Mouse (Mus musculus) urinary bladder, postnatal 14 days (tissue): ENCODE data around the gene Paqr3.

ENCODE experiments used
- DNase-seq: peaks from one replicate; pipeline ENCODE4 v3.0.0; 2021; ENCODE audit warnings: low spot score

Gene Paqr3

DNA sequence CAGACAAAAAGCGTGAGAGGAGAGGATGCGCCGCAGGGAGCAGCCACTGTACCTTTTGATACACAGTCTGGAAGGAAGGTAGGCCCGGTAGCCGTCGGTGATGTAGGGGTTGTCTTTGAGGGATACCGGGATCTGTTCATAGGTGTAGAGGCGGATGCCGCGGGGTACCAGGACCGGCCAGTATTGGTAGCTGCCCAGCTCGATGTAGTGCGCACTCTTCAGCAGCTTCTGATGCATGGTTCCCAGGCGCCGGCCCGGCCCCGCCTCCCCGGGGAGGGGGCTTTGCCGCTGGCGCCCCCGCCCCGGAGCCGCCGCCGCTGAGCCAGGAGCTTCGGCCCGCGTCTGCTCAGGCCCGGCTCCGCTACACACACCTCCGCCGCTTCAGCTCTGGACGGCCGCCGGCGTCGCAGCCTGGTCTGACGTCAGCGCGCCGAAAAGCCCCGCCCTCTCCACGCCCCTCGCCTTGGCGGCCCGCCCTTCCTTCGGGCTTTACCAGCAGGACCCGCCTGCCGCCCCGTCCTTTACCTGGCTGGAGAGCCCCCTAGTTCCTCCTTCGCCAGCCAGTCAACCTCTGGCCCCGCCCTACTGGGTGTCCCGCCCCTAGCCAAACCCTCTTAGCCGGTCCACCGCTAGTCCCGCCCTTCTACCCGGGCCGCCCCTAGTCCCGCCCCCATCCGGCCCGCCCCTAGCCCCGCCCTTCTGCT lies at the start of gene Paqr3:
Gene Paqr3, minus strand, starts transcription at position 390 of the 704 bp plus-strand sequence.
- peak; percentile 98 for DNase-seq

DNA sequence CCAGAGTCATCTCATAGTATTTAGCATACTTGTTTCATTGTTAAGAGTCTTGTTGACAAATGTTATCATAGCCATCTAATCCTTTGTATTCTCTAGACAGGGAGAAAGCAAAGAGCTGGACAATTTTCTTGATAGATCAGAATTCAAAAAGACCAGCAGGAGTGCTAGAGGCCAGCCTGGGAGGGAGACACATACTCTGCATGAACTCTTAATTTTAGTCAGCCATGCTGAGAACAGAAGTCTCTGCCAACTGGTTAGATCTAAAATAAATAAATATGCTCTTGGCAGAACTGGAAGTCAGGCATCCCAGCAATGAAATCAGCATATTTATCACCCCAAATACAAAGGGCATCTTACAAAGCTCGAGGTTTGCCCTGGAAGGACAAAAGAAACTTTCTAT lies 43.3 kb upstream of the Paqr3 start:
- no peak for DNase-seq

DNA sequence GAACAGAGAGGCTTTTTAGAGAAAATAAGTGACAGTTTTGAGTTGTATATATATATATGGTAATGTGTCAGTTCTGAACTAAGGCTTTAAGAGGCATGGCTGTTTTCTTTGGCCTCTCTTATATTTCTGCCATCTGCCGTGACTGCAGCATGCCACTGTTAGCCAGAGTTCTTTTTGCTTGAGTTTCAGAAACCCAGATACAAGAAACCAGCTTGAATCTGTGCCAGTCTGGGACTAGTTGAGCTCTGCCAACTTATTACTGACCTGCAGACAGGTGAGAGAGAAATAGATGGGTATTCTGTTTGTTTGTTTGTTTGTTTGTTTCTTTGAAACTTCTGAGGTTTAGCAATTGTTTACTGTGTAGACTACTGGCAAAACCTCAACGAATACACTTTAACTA lies 23.9 kb upstream of the Paqr3 start:
- no peak for DNase-seq

DNA sequence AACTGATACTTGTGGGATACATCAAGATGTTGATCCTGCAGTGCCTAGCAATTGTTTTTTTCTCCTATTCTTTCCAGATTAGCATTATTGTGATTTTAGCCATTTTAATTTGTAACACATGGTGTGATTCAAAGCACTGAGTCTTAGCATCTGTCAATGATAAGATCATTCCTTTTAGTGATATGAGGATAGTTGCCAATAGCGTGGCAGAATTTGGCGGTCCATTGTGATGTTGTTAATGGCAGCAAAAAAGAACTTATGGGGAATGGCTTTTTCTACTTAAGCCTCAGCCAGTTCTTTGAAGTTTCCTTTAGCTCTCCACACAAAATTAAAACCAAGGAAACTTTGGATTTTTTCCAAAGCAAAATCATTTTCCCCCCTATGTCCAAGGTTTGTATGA lies 18.2 kb upstream of the Paqr3 start:
- DNase-seq, result no peak

DNA sequence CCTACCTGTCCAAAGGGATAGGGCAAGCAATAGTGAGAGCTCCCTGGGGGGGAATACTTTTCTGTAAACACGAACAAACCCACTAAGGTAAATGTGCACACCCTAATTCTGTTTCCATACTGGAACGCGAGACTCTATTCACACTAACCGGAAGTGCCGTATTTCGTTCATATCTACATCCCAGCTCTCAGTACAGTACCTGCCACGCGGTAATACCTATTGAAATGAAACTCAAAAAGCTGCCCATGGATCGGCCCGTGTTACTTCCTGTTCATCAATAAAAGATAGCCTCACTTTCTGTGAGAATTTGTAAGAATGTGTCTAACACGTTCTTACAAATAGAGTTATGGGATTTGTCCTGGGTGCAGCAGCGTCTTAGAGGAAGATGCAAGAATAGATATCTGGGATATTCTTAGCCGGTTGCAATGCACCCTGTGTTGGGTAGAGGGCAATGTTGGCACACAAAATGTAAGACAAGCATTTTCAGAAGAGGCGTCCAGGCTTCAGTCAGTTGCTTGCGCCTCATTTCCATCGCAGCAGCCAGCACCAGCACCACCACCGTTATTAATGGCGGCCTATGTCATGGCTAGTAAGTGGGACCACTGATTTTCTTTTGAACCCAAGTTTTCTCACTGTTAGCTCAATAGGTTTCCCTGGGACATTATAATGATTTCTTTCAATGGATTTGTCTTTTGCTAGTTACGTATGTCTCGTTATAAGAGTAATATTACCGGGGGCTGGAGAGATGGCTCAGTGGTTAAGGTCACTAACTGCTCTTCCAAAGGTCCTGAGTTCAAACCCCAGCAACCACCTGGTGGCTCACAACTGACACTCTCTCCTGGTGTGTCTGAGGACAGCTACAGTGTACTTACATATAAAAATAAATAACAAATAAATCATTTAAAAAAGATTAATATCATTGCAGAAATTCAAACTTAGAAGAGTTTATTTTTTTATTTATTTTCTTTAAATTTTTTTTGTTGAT lies 17.1 kb upstream of the Paqr3 start:
- peak; percentile 53 for DNase-seq

DNA sequence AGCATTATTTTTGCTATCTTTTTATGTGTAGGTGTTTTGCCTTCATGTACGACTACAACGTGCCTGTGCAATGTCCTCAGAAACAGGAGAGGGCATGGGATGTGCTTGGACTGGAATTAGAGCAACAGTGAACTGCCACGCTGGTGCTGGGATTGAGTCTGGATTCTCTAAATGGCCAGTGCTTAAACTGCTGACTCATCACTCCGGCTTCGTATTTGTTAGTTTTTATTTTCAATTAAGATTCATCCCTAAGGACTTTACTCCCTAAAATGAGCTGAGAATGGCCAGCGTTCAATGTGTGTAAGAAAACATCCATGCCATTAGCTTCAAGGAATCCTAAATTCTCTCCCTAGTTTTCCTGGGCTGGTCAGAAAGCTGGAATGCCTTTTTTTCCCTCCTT lies 15.9 kb upstream of the Paqr3 start:
- DNase-seq, result no peak

DNA sequence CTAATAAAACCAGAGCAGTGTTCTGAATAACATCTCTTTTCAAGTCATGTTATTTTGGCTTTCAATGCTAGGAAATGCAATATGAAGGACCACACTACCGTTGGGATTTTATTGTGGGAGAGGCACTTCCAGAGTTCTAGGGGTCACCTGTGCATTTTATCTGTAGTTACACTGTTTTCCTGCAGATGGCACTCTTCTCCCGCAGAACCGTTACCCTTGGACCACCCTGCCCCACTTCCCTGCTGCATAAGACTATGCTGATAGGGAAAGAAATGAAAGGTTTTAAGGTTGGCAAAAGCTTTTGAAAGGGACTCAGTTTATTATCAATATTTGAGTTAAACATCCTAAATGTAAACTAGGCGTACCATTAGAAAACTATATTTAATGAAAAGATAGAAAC lies 14.6 kb upstream of the Paqr3 start:
- DNase-seq, result no peak

DNA sequence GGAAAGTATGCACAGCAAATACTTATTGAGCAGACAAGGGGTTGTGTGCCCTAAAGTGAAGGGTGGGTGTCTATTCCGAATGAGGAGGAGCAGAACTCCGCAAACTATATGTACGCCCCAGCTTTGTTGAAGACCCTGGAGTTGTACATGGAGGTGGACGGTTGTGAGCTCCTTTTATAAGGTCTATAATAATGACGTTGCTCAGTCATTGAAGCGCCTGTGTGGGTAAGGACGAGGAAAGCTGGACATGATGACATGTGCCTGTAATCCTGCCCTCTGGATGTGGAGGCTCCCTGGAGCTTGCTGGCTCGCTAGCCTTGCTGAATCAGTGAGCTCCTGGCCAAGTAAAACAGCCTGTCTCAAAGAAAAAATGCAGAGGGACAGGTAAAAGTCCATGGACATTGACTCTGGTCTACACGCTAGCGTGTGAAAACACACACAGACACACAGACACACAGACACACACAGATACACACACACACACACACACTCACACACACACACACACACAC lies 14.1 kb upstream of the Paqr3 start:
- DNase-seq, result no peak

DNA sequence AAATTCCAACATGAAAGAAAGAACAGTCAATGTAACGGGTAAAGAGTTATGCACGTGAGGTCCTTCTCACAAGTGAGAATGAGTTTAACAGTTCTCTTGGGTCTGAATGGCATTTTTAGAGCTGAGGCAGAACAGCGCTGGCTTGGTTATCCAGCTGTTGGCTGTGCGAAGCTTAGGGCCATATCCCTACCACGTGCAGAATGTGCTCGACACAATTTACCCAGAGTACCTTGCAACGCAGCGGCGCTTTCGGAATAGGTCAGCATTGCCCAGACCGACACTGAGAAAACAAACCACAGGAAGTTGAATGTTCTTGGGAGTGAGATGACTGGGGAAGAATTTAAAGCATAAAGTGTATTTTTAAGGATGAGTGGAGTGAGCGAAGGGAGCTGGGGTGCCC lies 13.6 kb upstream of the Paqr3 start:
- no peak for DNase-seq

DNA sequence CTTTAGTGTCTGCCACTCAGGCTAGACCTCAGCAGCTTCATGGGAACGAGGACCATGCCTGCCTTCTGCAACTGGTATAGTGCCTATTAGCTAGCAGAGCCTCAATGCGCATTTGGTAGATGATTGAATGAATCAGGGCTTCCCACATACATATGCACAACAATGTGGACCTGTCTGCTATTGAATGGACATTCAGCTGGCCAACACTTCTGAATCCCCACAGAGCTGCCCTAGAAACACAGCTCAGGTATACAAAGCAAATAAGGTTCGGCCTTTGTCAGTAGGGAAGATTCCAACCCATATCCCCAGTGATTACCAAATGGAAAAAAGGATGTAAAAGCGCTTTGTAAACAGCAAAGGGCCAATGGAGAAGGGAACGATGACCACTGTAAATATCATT lies 699 bp downstream of the Paqr3 start:
- no peak for DNase-seq

DNA sequence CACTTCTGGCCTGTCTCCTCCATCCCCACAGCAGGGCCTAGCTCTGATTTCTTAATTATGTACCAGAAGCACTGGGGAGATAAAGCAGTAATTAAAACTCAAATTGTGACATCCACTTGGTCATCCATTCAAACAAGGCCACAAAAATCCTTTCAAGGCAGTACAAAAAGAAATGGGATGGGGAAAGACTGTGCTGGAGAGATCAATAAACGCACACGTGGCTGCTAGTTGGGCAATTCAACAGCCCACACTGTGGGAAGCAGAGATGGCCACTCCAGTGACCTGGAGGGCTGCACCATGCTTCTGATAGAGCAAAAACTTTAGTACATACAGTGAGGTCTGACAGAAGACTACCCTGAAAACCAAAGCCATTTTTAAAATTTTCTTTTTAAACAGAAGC lies 1.3 kb downstream of the Paqr3 start:
- DNase-seq, result no peak

DNA sequence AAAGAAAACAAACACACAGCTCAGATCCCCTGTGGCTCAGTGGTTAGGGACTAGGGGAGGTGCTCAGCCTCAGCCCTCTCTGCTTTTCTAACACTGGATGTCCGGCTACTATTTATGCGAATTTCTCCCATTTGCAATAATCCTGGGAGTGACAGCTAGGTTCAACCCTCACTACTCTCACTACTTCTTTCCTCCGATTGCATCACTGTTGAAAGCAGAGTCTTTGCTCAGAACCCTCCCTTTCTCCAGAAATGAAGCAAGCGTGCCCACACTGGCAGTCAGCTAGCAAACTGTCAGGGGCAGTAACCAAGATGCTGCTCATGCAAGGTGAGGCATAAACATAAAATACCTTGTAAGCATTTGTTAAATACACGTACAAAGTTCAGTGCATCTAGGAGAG lies 3.1 kb downstream of the Paqr3 start:
- DNase-seq, result no peak

DNA sequence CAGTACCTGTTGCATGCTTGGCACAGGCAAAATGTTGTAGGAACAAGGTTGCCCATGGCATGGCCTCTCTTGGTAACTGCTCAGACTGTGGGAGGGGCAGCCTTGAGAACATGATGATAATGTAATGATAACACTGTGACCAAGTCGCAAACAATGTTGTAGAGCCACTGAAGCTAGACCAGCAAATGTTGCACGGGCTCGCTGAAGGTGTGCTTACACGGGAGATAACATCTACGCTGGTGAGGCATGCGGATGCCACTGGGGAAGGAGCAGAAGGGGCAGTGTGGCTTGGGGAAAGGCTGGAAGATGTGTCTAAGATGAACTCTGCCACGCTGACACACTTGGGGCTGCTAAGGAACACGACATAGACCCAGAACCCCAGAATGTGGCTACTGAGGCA lies 11.4 kb downstream of the Paqr3 start:
- peak; percentile 60 for DNase-seq

DNA sequence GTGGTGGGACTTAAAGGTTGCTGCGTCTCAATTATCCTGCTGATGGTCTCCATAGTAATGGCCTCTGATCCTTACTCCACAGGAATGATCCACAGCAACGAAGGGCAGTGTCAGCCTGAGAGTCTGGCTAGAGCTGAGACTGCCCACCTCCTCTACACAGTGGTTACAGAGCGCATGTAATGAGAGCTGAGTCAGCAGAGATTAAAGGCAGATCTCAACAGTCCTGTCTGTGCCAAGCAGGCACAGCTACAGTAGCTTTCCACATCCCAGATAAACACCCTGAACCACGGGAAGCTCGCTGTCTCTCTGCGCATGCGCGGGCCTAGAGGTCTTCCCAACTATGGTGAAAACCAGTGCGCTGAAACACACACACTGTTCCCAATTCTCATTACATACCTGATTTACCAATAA lies 13.8 kb downstream of the Paqr3 start:
- DNase-seq, result no peak

DNA sequence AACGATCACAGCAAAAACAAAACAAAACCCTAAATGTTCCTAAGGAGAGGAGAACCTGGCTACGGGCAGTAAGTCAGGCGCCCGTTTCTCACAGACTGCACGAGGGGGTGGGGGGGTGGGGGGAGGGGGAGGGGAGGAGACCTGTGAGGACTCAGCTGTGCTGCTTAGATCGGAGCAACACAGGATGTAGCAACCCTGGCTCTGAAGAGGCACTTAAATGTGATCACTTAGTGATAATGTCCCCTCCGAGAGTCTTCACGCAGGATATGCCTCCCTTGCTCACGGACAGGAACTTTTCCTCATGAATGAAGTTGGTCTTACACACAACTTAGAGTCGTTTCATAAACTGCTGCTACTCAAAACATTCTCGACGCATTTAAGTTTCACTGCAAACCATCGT lies 16.1 kb downstream of the Paqr3 start:
- no peak for DNase-seq

DNA sequence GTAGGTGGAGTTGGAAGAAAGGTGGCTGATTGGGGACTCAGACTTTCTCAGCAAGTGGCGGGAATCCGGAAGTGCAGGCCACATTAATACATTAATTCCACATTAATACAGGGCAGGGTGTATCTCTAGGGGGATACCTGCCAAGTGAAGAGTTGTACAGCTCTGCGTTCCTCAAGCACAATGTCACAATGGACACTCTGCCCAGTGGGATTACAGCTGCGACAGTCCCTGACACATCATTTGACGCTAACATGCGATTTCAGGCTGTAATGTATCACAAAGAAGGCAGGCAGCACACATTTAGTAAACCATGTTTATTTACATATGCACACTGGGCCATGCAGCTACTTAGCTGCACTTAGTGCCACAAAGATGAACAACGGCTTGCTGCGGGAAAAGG lies 18.4 kb downstream of the Paqr3 start:
- no peak for DNase-seq

DNA sequence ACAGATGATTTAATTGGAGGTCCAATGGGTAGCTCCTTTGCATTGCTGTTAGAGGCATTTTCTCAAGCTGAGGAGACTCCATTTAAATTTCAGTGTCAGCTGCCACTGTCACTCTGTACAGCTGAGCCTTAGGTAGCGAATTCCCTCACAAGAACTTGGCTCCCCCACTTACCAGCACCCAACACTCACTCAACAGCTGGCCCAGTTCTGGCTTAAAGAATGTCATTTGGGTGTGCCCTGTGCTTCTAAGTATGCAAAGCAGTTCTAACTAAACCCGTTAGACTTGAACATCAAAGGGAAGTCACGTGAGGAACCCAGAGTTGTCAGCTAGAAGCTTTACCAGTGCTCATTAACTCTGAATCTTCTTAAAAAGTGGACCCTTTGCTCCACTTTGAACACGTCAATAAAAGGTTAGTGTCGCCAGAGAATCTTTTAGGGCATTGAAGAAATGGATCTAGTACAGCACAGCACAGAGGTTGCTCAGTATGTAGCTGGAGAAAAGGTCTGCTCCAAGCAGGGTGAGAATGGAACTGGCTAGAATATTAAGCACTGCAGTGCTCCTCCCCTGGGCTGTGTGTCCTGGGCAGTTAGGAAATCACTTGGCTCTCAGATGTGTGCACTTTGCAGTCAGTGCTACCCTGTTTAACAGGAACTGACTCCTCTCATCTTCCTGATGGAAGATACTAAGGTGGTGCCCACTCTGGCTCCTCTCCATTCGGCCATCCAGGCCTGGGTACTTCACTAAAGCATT lies 21.2 kb downstream of the Paqr3 start:
- DNase-seq, result peak; percentile 32

DNA sequence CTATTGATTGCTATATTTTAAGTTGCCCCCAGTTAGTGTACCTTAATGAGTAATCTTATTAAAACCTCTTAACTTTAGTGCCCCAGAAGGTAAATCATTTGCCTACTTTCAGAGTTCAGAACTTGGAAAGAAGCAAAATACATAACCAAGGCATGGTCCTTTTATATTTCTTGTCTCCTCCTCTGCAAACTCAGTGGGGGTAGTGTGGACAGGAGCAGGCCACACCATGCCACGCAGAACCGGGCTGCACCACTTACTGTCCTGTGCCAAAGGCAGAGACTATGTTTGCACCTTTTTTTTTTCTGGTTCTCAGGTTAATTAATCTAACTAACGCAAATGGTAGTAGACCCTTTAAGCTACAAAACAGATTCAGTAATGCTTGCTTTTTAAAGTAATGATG lies 22.0 kb downstream of the Paqr3 start:
- no peak for DNase-seq

DNA sequence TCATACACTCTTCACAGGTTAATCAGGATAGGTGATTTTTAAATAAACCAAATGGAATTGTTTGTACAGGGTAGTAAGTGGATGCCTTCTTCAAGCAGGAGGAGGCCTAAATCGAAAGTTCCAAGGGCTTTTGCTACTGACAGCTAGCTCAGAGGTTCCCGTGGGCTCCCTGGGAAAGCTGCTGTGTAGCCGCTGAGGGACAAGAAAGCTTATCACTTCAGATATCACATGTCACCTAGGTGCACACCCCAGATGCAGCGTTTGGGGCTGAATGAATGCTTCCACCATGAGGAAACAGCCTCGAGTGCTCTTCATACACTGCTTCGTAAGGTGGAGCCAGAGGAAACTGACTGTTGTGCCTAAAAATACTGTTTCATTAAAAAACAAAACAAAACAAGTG lies 23.2 kb downstream of the Paqr3 start:
- no peak for DNase-seq

DNA sequence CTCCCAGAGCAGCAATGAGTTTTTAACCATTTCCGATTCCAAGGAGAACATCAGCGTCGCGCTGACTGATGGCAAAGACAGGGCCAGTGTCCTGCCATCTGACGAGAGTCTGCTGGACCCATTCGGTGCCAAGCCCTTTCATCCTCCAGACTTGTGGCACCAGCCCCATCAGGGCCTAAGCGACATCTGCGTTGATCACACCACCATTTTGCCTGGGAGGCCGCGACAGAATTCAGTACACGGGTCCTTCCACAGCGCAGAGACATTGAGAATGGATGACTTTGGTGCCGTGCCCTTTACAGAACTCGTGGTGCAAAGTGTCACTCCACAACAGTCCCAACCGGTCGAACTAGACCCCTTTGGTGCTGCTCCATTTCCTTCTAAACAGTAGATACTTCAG lies 23.6 kb downstream of the Paqr3 start:
- no peak for DNase-seq

DNA sequence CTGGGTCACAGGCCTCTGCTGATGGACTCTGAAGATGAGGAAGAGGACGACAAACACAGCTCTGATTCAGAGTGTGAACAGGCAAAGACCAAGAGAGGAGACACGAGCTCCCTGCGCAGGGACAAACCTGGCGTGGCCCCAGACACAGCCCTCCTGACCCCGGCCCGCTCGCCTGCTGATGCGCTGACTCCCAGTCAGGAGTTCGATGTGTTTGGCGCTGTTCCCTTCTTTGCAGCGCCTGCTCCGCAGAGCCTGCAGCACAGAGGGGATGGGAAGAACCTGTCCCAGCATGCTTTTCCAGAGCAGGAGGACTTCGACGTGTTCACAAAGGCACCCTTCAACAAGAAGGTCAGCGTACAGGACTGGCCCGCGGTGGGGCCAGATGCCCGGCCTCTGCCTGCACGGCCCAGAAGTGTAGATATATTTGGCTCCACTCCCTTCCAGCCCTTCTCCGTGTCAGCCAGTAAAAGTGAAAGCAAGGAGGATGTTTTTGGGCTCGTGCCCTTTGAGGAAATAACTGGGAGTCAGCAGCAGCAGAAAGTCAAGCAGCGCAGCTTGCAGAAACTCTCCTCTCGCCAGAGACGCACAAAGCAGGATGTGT lies 24.3 kb downstream of the Paqr3 start:
- peak; percentile 24 for DNase-seq

DNA sequence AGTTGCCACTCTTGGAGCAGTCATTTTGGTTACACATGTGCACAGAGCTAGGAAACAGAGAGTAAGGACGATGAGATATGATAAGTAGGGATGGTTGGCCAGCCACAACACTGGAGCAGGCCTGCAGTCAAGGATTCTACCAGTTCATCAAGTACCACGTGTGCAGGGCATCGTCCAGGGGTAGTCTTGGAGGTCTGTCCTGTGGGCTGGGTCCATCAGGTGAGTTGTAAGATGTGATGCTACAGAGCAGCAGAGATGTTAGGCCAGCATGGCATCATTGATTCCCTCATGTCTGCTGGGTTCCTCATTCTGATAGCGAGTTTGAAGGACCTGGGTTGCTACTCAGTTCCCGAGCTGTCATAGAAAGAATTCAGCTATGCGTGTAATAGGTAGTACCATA lies 26.3 kb downstream of the Paqr3 start:
- no peak for DNase-seq
